Mouse (Mus musculus): ENCODE measurements around the gene Chmp1a. TPM values are rescaled to one million over a fixed set of nuclear protein-coding genes. Genes with fewer than 3 reads are reported as not detected.
A peak's percentile ranks its signal among the peaks of the same experiment; 100 is the strongest.
"Not testable (repeated sequence)": the region's sequence is repeated elsewhere in the genome, so short reads cannot be mapped to it uniquely, and the experiment has no call there.

Gene Chmp1a
- polyA plus RNA-seq, 1 experiment, result 98.4 TPM

GRCm38 (mm10) chr8:123232553-123232952, 20.0 kb upstream of the Chmp1a start:
- peaks cover 18% of the 10 kb centered on the region for H3K4me1 ChIP-seq (ENCODE audit: control insufficient read depth, insufficient read depth, low read length)
- peaks cover 3% of the 10 kb centered on the region for H3K36me3 ChIP-seq (ENCODE audit: control insufficient read depth, insufficient read depth, low read length)
- H3K27ac ChIP-seq (ENCODE audit: control insufficient read depth, insufficient read depth, low read depth, low read length), result no peak overlapping the region
- H3K27me3 ChIP-seq (ENCODE audit: control insufficient read depth, insufficient read depth, low read length), result no peaks in the 10 kb centered on the region
- TF ChIP-seq POLR2A (IDR thresholded peaks at IDR 0.05; ENCODE audit: control insufficient read depth, low read depth, low read length) (no peak), CTCF (IDR thresholded peaks at IDR 0.05; ENCODE audit: control insufficient read depth, insufficient read depth, insufficient replicate concordance, low read depth, low read length) (no peak)
- H3K4me3 ChIP-seq (ENCODE audit: control insufficient read depth, low read depth, low read length), result peak overlapping the region; percentile 87

- H3K4me1 ChIP-seq (ENCODE audit: control insufficient read depth, insufficient read depth, low read length), result peaks cover 18% of the 10 kb centered on the region
- no peak overlapping the region for H3K4me3 ChIP-seq (ENCODE audit: control insufficient read depth, low read depth, low read length)
- H3K27ac ChIP-seq (ENCODE audit: control insufficient read depth, insufficient read depth, low read depth, low read length), result no peak overlapping the region
- no peak for TF ChIP-seq CTCF (IDR thresholded peaks at IDR 0.05; ENCODE audit: control insufficient read depth, insufficient read depth, insufficient replicate concordance, low read depth, low read length)
- TF ChIP-seq POLR2A (IDR thresholded peaks at IDR 0.05; ENCODE audit: control insufficient read depth, low read depth, low read length), result no peak
- H3K27me3 ChIP-seq (ENCODE audit: control insufficient read depth, insufficient read depth, low read length), result no peaks in the 10 kb centered on the region
- H3K36me3 ChIP-seq (ENCODE audit: control insufficient read depth, insufficient read depth, low read length), result peaks cover 3% of the 10 kb centered on the region
Observed at GRCm38 (mm10) chr8:123231742-123232141, 19.2 kb upstream of the Chmp1a start.

- not testable (repeated sequence) for H3K4me1 ChIP-seq (ENCODE audit: control insufficient read depth, insufficient read depth, low read length); H3K27ac ChIP-seq (ENCODE audit: control insufficient read depth, insufficient read depth, low read depth, low read length); H3K27me3 ChIP-seq (ENCODE audit: control insufficient read depth, insufficient read depth, low read length); H3K4me3 ChIP-seq (ENCODE audit: control insufficient read depth, low read depth, low read length); H3K36me3 ChIP-seq (ENCODE audit: control insufficient read depth, insufficient read depth, low read length)
Observed at GRCm38 (mm10) chr8:123230326-123230725, 17.8 kb upstream of the Chmp1a start.

- no peak for TF ChIP-seq POLR2A (IDR thresholded peaks at IDR 0.05; ENCODE audit: control insufficient read depth, low read depth, low read length)
- no peak for TF ChIP-seq CTCF (IDR thresholded peaks at IDR 0.05; ENCODE audit: control insufficient read depth, insufficient read depth, insufficient replicate concordance, low read depth, low read length)
Observed at GRCm38 (mm10) chr8:123228416-123228815, 15.9 kb upstream of the Chmp1a start.

GRCm38 (mm10) chr8:123224278-123225266, 12.0 kb upstream of the Chmp1a start, which contains the start of gene Cdk10:
Cdk10 (plus strand) TSS chr8:123224842.
- no peaks in the 10 kb centered on the region for H3K27me3 ChIP-seq (ENCODE audit: control insufficient read depth, insufficient read depth, low read length)
- H3K4me3 ChIP-seq (ENCODE audit: control insufficient read depth, low read depth, low read length), result peak within 1 kb of the TSS; percentile 92
- H3K36me3 ChIP-seq (ENCODE audit: control insufficient read depth, insufficient read depth, low read length), result peaks cover 3% of the 10 kb centered on the region
- H3K27ac ChIP-seq (ENCODE audit: control insufficient read depth, insufficient read depth, low read depth, low read length), result peak within 1 kb of the TSS; percentile 79
- TF ChIP-seq POLR2A (IDR thresholded peaks at IDR 0.05; ENCODE audit: control insufficient read depth, low read depth, low read length), result peak; percentile 97
- no peak for TF ChIP-seq CTCF (IDR thresholded peaks at IDR 0.05; ENCODE audit: control insufficient read depth, insufficient read depth, insufficient replicate concordance, low read depth, low read length)
- peaks cover 3% of the 10 kb centered on the region for H3K4me1 ChIP-seq (ENCODE audit: control insufficient read depth, insufficient read depth, low read length)

More at GRCm38 (mm10) chr8:123228416-123228815, 15.9 kb upstream of the Chmp1a start:
- Histone ChIP-seq H3K36me3 (ENCODE audit: control insufficient read depth, insufficient read depth, low read length) (peaks cover 3% of the 10 kb centered on the region), H3K4me1 (ENCODE audit: control insufficient read depth, insufficient read depth, low read length) (peaks cover 3% of the 10 kb centered on the region), H3K4me3 (ENCODE audit: control insufficient read depth, low read depth, low read length) (no peak overlapping the region), H3K27ac (ENCODE audit: control insufficient read depth, insufficient read depth, low read depth, low read length) (no peak overlapping the region), H3K27me3 (ENCODE audit: control insufficient read depth, insufficient read depth, low read length) (no peaks in the 10 kb centered on the region)

GRCm38 (mm10) chr8:123220917-123221316, 8.4 kb upstream of the Chmp1a start:
- Histone ChIP-seq H3K27me3 (ENCODE audit: control insufficient read depth, insufficient read depth, low read length) (no peaks in the 10 kb centered on the region), H3K36me3 (ENCODE audit: control insufficient read depth, insufficient read depth, low read length) (no peaks in the 10 kb centered on the region), H3K27ac (ENCODE audit: control insufficient read depth, insufficient read depth, low read depth, low read length) (no peak overlapping the region), H3K4me3 (ENCODE audit: control insufficient read depth, low read depth, low read length) (no peak overlapping the region), H3K4me1 (ENCODE audit: control insufficient read depth, insufficient read depth, low read length) (peaks cover 3% of the 10 kb centered on the region)
- no peak for TF ChIP-seq CTCF (IDR thresholded peaks at IDR 0.05; ENCODE audit: control insufficient read depth, insufficient read depth, insufficient replicate concordance, low read depth, low read length)
- no peak for TF ChIP-seq POLR2A (IDR thresholded peaks at IDR 0.05; ENCODE audit: control insufficient read depth, low read depth, low read length)

GRCm38 (mm10) chr8:123215430-123215829, 2.9 kb upstream of the Chmp1a start:
- Histone ChIP-seq H3K4me3 (ENCODE audit: control insufficient read depth, low read depth, low read length) (peak overlapping the region; percentile 15), H3K4me1 (ENCODE audit: control insufficient read depth, insufficient read depth, low read length) (peaks cover 3% of the 10 kb centered on the region), H3K27me3 (ENCODE audit: control insufficient read depth, insufficient read depth, low read length) (no peaks in the 10 kb centered on the region), H3K27ac (ENCODE audit: control insufficient read depth, insufficient read depth, low read depth, low read length) (no peak overlapping the region), H3K36me3 (ENCODE audit: control insufficient read depth, insufficient read depth, low read length) (peaks cover 4% of the 10 kb centered on the region)
- TF ChIP-seq POLR2A (IDR thresholded peaks at IDR 0.05; ENCODE audit: control insufficient read depth, low read depth, low read length) (no peak), CTCF (IDR thresholded peaks at IDR 0.05; ENCODE audit: control insufficient read depth, insufficient read depth, insufficient replicate concordance, low read depth, low read length) (no peak)

Data from testis, adult 2 months (tissue).